Mouse (Mus musculus): ENCODE measurements around the gene Car6.

DNA sequence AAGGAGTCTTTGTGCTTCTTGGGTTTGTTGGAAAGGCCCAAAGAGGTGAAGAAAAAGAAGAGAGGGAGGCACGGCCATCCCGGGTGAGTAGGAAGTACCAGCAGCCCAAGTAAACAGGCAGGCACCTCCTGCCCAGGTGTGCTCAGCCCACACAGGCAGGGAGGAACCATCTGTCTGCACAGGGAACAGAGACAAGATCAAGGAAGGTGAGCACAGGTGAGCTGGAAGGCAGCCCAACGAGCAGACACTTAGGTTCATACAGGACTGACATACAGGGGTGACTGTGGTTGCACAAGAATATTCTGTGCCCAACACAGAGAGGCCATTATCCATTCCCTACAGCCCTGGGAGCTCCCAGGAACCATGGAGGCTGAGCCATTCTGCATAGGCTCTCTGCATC lies 3.7 kb upstream of the Car6 start:
- TF ChIP-seq SRF (IDR thresholded peaks at IDR 0.05; ENCODE audit: control insufficient read depth, insufficient read length, low read depth) = no peak
- TF ChIP-seq TCF12 (IDR thresholded peaks at IDR 0.05; ENCODE audit: insufficient read depth, poor library complexity, severe bottlenecking) = no peak
